Comparison of ENCODE assay signal across 25 mouse cellular contexts in the genomic region with DNA sequence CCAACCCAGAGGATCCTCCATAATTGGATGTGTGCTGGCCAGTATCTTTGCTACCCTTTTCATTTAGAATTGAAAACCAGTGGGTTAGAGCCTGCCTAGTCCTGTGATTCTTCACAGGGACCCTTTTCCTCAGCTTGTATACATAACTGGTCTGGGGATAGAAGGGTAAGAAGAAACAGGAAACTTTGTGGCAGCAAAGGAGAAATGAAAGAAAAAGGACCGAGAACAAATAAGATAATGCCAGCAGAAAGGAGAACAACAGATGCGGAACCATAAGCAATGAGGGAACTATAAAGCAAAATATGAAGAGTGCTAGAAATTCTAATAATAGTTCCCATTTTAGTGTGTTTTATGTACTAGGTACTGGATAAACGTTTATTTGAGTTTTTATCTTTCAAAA. TPM values are rescaled to one million over a fixed set of nuclear protein-coding genes. Genes with fewer than 3 reads are reported as not detected.
DNase-seq lines count a peak whose midpoint lies in the region; ATAC-seq and TF ChIP-seq lines count a peak whose summit lies in the region.
"Had no signal": no experiment of that assay in that cellular context is flagged by ENCODE, and none has a peak within 500 bp of the region (broad histone marks: within the 10 kb centered on the region; RNA-seq: fewer than 3 reads in every experiment).

No protein-coding gene starts in this region.

- 36% methylated on average over 3 of the region's 3 CpGs for WGBS in liver, embryonic 16.5 days (ENCODE audit: insufficient replicate concordance)
- WGBS in liver, embryonic 12.5 days (ENCODE audit: insufficient replicate concordance), result 40% methylated on average over 3 of the region's 3 CpGs
- 24% methylated on average over 3 of the region's 3 CpGs for WGBS in macrophage (ENCODE audit: missing documents)
- 63% methylated on average over 3 of the region's 3 CpGs for WGBS in lung, adult 2 months

- H3K4me2 ChIP-seq in liver, embryonic 16.5 days (ENCODE audit: low read depth, low read length), result no peak overlapping the region
- H3K4me2 ChIP-seq in liver, embryonic 12.5 days, result no peak overlapping the region
- H3K4me2 ChIP-seq: embryonic facial prominence, embryonic 13.5 days; hindbrain, embryonic 13.5 days; midbrain, embryonic 12.5 days; neural tube, embryonic 13.5 days had no signal

- no peaks in the 10 kb centered on the region for H3K27me3 ChIP-seq in liver, embryonic 16.5 days (ENCODE audit: control insufficient read depth, insufficient read depth, low read depth, low read length)
- H3K27me3 ChIP-seq in liver, embryonic 12.5 days (replicated peaks), result no peaks in the 10 kb centered on the region
- H3K27me3 ChIP-seq: embryonic facial prominence, embryonic 13.5 days; hindbrain, embryonic 13.5 days; midbrain, embryonic 12.5 days; neural tube, embryonic 13.5 days had no signal

- no peaks in the 10 kb centered on the region for H3K36me3 ChIP-seq in liver, embryonic 16.5 days (ENCODE audit: control insufficient read depth, insufficient read depth)
- H3K36me3 ChIP-seq in liver, embryonic 12.5 days, result no peaks in the 10 kb centered on the region
- no peaks in the 10 kb centered on the region for H3K36me3 ChIP-seq in macrophage (ENCODE audit: inconsistent target)
- H3K36me3 ChIP-seq: embryonic facial prominence, embryonic 13.5 days; forebrain, embryonic 10.5 days; G1E; hindbrain, embryonic 13.5 days; midbrain, embryonic 12.5 days; neural tube, embryonic 13.5 days had no signal

- H3K79me2 ChIP-seq in macrophage (ENCODE audit: inconsistent target), result no peaks in the 10 kb centered on the region

- no peak overlapping the region for H3K4me3 ChIP-seq in liver, embryonic 16.5 days (ENCODE audit: low read depth, low read length)
- no peak overlapping the region for H3K4me3 ChIP-seq in liver, embryonic 12.5 days
- peak overlapping the region; percentile 31; the same call in 1 of the 2 replicates for H3K4me3 ChIP-seq in bone marrow macrophage, adult 2 months (ENCODE audit: insufficient read depth, low read length)
- no peak overlapping the region for H3K4me3 ChIP-seq in macrophage (ENCODE audit: inconsistent target)
- H3K4me3 ChIP-seq in lung, adult 2 months (replicated peaks; ENCODE audit: extremely low read depth, low read depth, low read length), result no peak overlapping the region
- H3K4me3 ChIP-seq: embryonic facial prominence, embryonic 13.5 days; forebrain, embryonic 10.5 days; hindbrain, embryonic 13.5 days; megakaryocyte, embryonic 14.5 days; midbrain, embryonic 12.5 days; neural tube, embryonic 13.5 days had no signal

- ATAC-seq in liver, embryonic 16.5 days (ENCODE audit: low read depth), result no peak
- no peak for ATAC-seq in liver, embryonic 12.5 days
- ATAC-seq: forebrain, embryonic 16.5 days; intestine, embryonic 16.5 days had no signal

- no peak overlapping the region for H3K9ac ChIP-seq in liver, embryonic 16.5 days (ENCODE audit: low read depth, low read length)
- no peak overlapping the region for H3K9ac ChIP-seq in liver, embryonic 12.5 days
- H3K9ac ChIP-seq: embryonic facial prominence, embryonic 13.5 days; hindbrain, embryonic 13.5 days; midbrain, embryonic 12.5 days; neural tube, embryonic 13.5 days had no signal

- peak overlapping the region; percentile 53 for H3K27ac ChIP-seq in liver, embryonic 16.5 days (ENCODE audit: low read length)
- H3K27ac ChIP-seq in liver, embryonic 12.5 days, result no peak overlapping the region
- peak overlapping the region; percentile 100 for H3K27ac ChIP-seq in bone marrow macrophage, adult 2 months (ENCODE audit: insufficient read depth, low read depth, low read length)
- H3K27ac ChIP-seq in macrophage, result peak overlapping the region; percentile 81
- H3K27ac ChIP-seq: embryonic facial prominence, embryonic 13.5 days; forebrain, embryonic 10.5 days; hindbrain, embryonic 13.5 days; midbrain, embryonic 12.5 days; neural tube, embryonic 13.5 days had no signal

- intact Hi-C loops in heart, postnatal 36 days (cut with DNase I), result no loop called here

- H3K9me3 ChIP-seq in liver, embryonic 16.5 days (replicated peaks; ENCODE audit: control insufficient read depth, low read length), result no peaks in the 10 kb centered on the region
- no peaks in the 10 kb centered on the region for H3K9me3 ChIP-seq in liver, embryonic 12.5 days (replicated peaks)
- H3K9me3 ChIP-seq: embryonic facial prominence, embryonic 13.5 days; forebrain, embryonic 10.5 days; G1E; hindbrain, embryonic 13.5 days; megakaryocyte, embryonic 14.5 days; midbrain, embryonic 12.5 days; neural tube, embryonic 13.5 days had no signal

- no peak for TF ChIP-seq POLR2A in bone marrow macrophage, adult 2 months (IDR thresholded peaks at IDR 0.05; ENCODE audit: borderline replicate concordance, low read depth, low read length)
- no peak for TF ChIP-seq POLR2A in lung, adult 2 months (IDR thresholded peaks at IDR 0.05; ENCODE audit: borderline replicate concordance, extremely low read depth, low read depth, low read length)

- H3K4me1 ChIP-seq in liver, embryonic 16.5 days (ENCODE audit: control insufficient read depth, low read depth, low read length), result no peaks in the 10 kb centered on the region
- H3K4me1 ChIP-seq in liver, embryonic 12.5 days, result no peaks in the 10 kb centered on the region
- peaks cover 25% of the 10 kb centered on the region for H3K4me1 ChIP-seq in bone marrow macrophage, adult 2 months (ENCODE audit: control insufficient read depth, insufficient read depth, low read length)
- H3K4me1 ChIP-seq in lung, adult 2 months (ENCODE audit: control insufficient read depth, insufficient read depth, low read length), result no peaks in the 10 kb centered on the region
- H3K4me1 ChIP-seq: embryonic facial prominence, embryonic 13.5 days; forebrain, embryonic 10.5 days; hindbrain, embryonic 13.5 days; megakaryocyte, embryonic 14.5 days; midbrain, embryonic 12.5 days; neural tube, embryonic 13.5 days had no signal

- TF ChIP-seq CTCF in bone marrow macrophage, adult 2 months (IDR thresholded peaks at IDR 0.05; ENCODE audit: low read depth, low read length), result no peak
- TF ChIP-seq CTCF in lung, adult 2 months (IDR thresholded peaks at IDR 0.05; ENCODE audit: insufficient read depth, low read length), result no peak

- DNase-seq in MN1 (ENCODE audit: low spot score), result no peak
- no peak for DNase-seq in heart, postnatal 36 days
- no peak for DNase-seq in lung, adult 2 months
- DNase-seq: adrenal gland, postnatal 25 days; cerebellum, adult 9-11 months; heart, postnatal 14 days; kidney, adult 9 months; kidney, postnatal 14 days; layer of hippocampus, adult 9-11 months; lung, adult 18-20 months; lung, postnatal 10 days; thymus, postnatal 14 days had no signal

RNA-seq across cellular contexts. Expression of a gene that starts 10.6 kb away (rescaled TPM):
- polyA plus RNA-seq in liver, embryonic 16.5 days (2015; fragmentation: Nextera tagmentation; extraction: Ambion mirVana), result 5.8 and 6.4 TPM in 2 replicates
- 4.1 and 4.6 TPM in 2 replicates for polyA plus RNA-seq in liver, embryonic 12.5 days (2016; fragmentation: Nextera tagmentation; extraction: Ambion mirVana)
- polyA plus RNA-seq in bone marrow macrophage, adult 2 months (2012; ENCODE audit: insufficient read depth, insufficient read length, missing spikeins), result 16.6 and 17.0 TPM in 2 replicates
- 10 to 100 TPM in 1 of 26 experiments, 1 to 10 TPM in 23, under 1 TPM in 2; 0.74 to 11.5 (median 2.3) TPM for total RNA-seq in macrophage (2018; cell fraction: chromatin; rRNA removed)
- 10 to 100 TPM in 13 of 26 experiments, 1 to 10 TPM in 13; 4.0 to 16.4 (median 10.1) TPM for total RNA-seq in macrophage (2018; cell fraction: cytosol; rRNA removed)
- 10 to 100 TPM in 13 of 26 experiments, 1 to 10 TPM in 13; 4.8 to 21.4 (median 10.3) TPM for total RNA-seq in macrophage (2018; cell fraction: nucleus; rRNA removed)
- 7.8 to 19.6 TPM (median 13.6 TPM) in 3 replicates for polyA plus RNA-seq in macrophage (2018)
- 10 to 100 TPM; 32.8 to 33.5 TPM for total RNA-seq in heart, postnatal 36 days (2021)
- 5.4 and 7.8 TPM in 2 replicates for polyA plus RNA-seq in lung, adult 2 months (2012; rRNA removed)
- polyA plus RNA-seq: G1E had no signal
